Mouse (Mus musculus) bone marrow, adult 2 months (tissue): ENCODE data around the gene Reps2.

Experiments
- CTCF ChIP-seq: fragments of 200-500 bp; IDR thresholded peaks from 2 replicates; pipeline ENCODE4 v1.5.1; 2011; ENCODE audit warnings: low read length, control low read depth; ENCODE audit not compliant: control insufficient read depth, insufficient read depth
- POLR2A ChIP-seq: fragments of 200-500 bp; IDR thresholded peaks from 2 replicates; pipeline ENCODE4 v1.6.1; 2011; ENCODE audit warnings: low read depth, mild to moderate bottlenecking, control low read depth, low read length, borderline replicate concordance; ENCODE audit not compliant: control insufficient read depth

DNA sequence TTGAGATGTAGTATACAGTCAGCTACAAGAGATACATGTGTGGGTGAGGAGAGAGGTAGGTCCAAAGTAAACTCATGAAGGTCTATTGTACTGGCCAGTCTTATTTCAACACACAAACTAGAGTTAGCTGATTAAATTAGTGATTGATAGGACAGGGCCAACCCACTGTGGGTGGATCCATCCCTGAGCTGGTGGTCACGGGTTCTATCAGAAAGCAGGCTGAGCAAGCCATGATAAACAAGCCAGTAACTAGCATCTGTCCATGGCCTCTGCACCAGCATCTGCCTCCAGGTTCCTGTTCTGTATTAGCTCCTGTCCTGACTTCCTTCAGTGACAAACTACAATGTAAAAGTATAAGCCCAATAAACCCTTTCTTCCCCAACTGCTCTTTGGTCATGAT, 200.1 kb downstream of the Reps2 start:
- TF ChIP-seq POLR2A (no peak), CTCF (no peak)
